Mouse (Mus musculus) gastrocnemius, adult 2 months (tissue): ENCODE data around the gene Ap1g1. TPM values are rescaled to one million over a fixed set of nuclear protein-coding genes. Genes with fewer than 3 reads are reported as not detected.
"Not testable (repeated sequence)": the region's sequence is repeated elsewhere in the genome, so short reads cannot be mapped to it uniquely, and the experiment has no call there.

Experiments
- DNase-seq: peaks from one replicate; pipeline ENCODE4 v3.0.0; 2022
- H3K27ac ChIP-seq: fragments of 200-600 bp; 2 replicates; pipeline ENCODE4 v1.8.1; 2022; ENCODE audit warnings: mild to moderate bottlenecking
- H3K4me3 ChIP-seq: fragments of 200-600 bp; 2 replicates; pipeline ENCODE4 v1.8.1; 2022; ENCODE audit warnings: mild to moderate bottlenecking, moderate library complexity
- CTCF ChIP-seq: fragments of 200-600 bp; IDR thresholded peaks from 2 replicates; pipeline ENCODE4 v1.8.1; 2022; ENCODE audit warnings: antibody characterized with exemption, mild to moderate bottlenecking, moderate library complexity
- intact Hi-C: fragments of 180-260 bp; cut with DNase I; formaldehyde crosslinking; loops from one replicate; pipeline ENCODE4 v1.15.1; 2025
- long read RNA-seq, 2 experiments: library from polyadenylated mRNA; stranded (forward); transcript quantifications; one replicate each; pipeline ENCODE4 v2.0.0; 2021
- total RNA-seq, 2 experiments: library from RNA; stranded (reverse); gene quantifications; 2 replicates each; pipeline ENCODE4 v1.2.3; 2021

Gene Ap1g1
- total RNA-seq: 10 to 100 TPM; 39.9 to 40.0 TPM
- long read RNA-seq, experiment 1, transcript Ap1g1-201 (23 exons, 3,692 nt): major isoform, 14 of 25 reads
- long read RNA-seq, experiment 1, partial matches to known transcripts: 3 of 25 reads
- long read RNA-seq, experiment 1, other reads (novel, unspliced or antisense): 8 of 25 reads
- long read RNA-seq, experiment 2, transcript Ap1g1-201 (23 exons, 3,692 nt): major isoform, 10 of 23 reads
- long read RNA-seq, experiment 2, partial matches to known transcripts: 3 of 23 reads
- long read RNA-seq, experiment 2, other reads (novel, unspliced or antisense): 8 of 23 reads

DNA sequence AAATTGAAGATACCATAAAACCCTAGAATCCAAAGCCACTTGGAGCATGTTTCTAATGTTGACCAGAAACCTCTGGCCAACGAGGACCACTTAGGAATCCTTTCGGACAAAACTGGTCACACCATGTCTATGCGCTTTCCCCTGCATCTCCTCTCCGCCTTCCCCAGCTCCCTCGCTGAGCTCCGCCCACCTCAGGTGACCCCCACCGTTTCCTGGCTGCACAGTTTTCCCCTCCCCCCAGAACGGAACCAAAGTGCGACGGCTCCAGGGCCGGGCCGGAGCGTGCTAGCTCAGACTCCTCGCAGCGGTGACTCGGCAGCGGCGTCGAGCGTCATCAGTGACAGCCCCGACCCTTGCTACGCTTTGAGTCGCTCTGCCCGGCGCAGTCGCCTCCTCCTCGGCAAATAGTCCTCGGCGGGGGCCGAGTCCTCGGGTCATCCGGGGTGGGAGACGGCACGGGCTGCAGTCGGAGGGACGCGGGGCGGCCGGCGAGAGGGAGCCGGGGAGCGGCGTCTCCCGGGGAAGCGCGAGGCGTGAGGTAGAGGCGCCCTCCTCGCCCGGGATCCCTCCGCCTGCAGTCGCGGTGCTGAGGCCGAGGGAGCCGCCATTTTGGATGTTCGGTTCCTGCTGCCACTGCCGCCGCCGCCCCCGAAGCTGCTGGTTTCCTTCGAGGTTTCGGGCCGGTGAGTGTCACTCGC lies at the start of gene Ap1g1:
Gene Ap1g1, plus strand, starts transcription at position 275 of the 698 bp plus-strand sequence.
- intact Hi-C loops: loop anchor here (1.0 to 2.0 kb wide), 3 partner anchors 72 to 214 kb away; partner anchors contain the start of genes Dhodh, Dhx38 and Txnl4b
- peak; percentile 97 for DNase-seq
- peak within 1 kb of the TSS; percentile 99 for H3K27ac ChIP-seq
- no peak; the same call in 1 of the 2 replicates for TF ChIP-seq CTCF
- peak within 1 kb of the TSS; percentile 95 for H3K4me3 ChIP-seq

- intact Hi-C loops: no loop called here
- no peak overlapping the region for H3K4me3 ChIP-seq
- no peak for TF ChIP-seq CTCF
Measured at GRCm38 (mm10) chr8:109731012-109731411, 47.3 kb upstream of the Ap1g1 start.

DNA sequence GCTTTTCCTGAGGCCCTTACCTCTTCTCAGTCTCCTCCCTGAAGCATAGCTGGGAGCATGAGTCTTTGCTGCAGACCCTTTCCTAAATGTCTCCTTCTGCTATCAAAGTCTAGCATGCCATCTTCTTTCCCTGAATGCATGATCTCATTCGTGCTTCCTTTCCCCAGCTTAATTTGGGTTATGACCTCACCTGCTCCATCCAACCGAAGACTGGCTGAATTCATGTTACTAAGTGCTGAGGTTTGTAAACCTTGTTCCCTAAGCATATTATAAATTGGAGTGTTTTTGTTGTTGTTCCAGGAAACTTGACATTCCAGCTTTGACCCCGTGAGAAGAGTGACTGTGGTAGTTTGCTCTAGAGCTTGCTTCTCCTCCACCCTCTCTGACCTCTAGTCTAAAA lies 44.3 kb upstream of the Ap1g1 start:
- intact Hi-C loops: no loop called here
- no peak for TF ChIP-seq CTCF
- no peak overlapping the region for H3K4me3 ChIP-seq
- no peak overlapping the region for H3K27ac ChIP-seq
- DNase-seq: no peak

More at GRCm38 (mm10) chr8:109731012-109731411, 47.3 kb upstream of the Ap1g1 start:
- no peak for DNase-seq
- no peak overlapping the region for H3K27ac ChIP-seq

DNA sequence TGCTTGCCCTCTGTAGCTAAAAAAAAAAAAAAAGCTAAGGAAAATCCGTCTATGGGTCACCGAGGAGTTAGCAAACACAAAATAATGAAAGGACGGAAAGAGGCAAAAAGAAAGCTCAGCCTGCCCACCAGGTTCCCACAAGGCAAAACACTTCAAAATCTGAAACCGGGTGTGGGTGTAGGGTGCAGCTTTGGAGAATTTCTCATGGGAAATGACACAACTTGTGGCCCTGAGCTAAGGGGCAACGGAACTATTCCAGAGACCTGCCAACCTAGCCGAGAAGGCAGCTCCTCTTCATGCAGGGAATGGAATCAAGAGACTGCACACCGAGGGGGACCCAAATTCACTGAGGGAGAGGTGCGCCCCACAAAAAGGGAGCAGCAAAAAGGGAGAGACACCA lies 41.5 kb upstream of the Ap1g1 start:
- intact Hi-C loops: no loop called here
- no peak for DNase-seq
- peak overlapping the region; percentile 93 for H3K4me3 ChIP-seq
- TF ChIP-seq CTCF: no peak
- peak overlapping the region; percentile 92 for H3K27ac ChIP-seq

GRCm38 (mm10) chr8:109737237-109738048 lies 40.9 kb upstream of the Ap1g1 start, which contains the start of gene Atxn1l:
Gene Atxn1l (minus strand): TSS chr8:109737739.
- intact Hi-C loops: no loop called here
- peak; percentile 59 for TF ChIP-seq CTCF
- H3K27ac ChIP-seq: peak within 1 kb of the TSS; percentile 92
- peak; percentile 91 for DNase-seq
- peak within 1 kb of the TSS; percentile 93 for H3K4me3 ChIP-seq

- Histone ChIP-seq H3K27ac (peak overlapping the region; percentile 92), H3K4me3 (peak overlapping the region; percentile 93)
- no peak for DNase-seq
- intact Hi-C loops: no loop called here
- TF ChIP-seq CTCF: no peak
Measured at GRCm38 (mm10) chr8:109738049-109738380, 40.3 kb upstream of the Ap1g1 start.

- no peak for TF ChIP-seq CTCF
- intact Hi-C loops: no loop called here
- no peak overlapping the region for H3K4me3 ChIP-seq
- H3K27ac ChIP-seq: no peak overlapping the region
- no peak for DNase-seq
Measured at GRCm38 (mm10) chr8:109747468-109748199, 30.7 kb upstream of the Ap1g1 start.

DNA sequence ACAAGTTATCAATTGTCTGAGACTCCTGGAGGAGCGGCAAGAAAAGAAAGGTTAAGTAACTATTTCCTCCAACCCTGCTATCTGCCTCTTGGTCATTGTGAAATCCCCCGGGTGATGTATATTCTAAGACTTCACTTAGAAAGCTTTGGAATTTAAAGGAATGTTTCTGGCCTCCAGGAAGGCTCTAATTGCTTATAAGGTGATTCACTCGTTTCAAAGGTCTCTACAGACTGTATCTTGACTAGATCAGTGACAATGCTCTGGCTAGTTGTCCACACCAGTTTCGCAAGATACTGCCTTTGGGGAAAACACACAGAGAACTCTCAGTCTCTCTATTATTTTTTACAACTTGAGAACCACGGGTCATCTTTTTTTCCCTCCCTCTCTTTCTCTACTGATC lies 28.1 kb upstream of the Ap1g1 start:
- intact Hi-C loops: no loop called here

GRCm38 (mm10) chr8:109750699-109751098 lies 27.7 kb upstream of the Ap1g1 start:
- intact Hi-C loops: no loop called here
- H3K27ac ChIP-seq: no peak overlapping the region
- no peak overlapping the region for H3K4me3 ChIP-seq
- TF ChIP-seq CTCF: no peak
- DNase-seq: no peak

More for the DNA sequence above, 28.1 kb upstream of the Ap1g1 start:
- DNase-seq: no peak
- no peak for TF ChIP-seq CTCF
- Histone ChIP-seq H3K27ac (no peak overlapping the region), H3K4me3 (no peak overlapping the region)

GRCm38 (mm10) chr8:109751731-109752485 lies 26.4 kb upstream of the Ap1g1 start:
- Histone ChIP-seq H3K27ac (no peak overlapping the region), H3K4me3 (no peak overlapping the region)
- intact Hi-C loops: no loop called here
- no peak for TF ChIP-seq CTCF
- no peak for DNase-seq

DNA sequence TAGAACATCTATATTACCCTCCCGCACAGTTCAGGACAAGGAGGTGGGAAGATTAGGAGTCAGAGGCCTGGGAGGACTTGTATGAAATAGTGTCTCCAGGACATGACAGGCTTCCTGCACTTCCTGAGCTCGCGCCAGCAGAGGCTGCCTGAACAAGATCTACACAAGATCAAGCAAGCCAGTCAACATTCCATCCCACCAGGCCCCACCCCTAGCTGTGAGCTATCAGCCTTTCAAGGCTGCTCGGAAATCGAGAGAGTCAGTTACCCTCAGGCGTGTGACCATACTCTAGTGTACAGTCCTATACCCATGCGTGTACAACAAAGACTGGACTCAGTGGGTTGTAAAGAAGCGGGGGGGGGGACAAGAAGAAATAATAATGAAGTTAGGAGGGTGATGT lies 23.7 kb upstream of the Ap1g1 start:
- Histone ChIP-seq H3K27ac (no peak overlapping the region), H3K4me3 (no peak overlapping the region)
- intact Hi-C loops: no loop called here
- DNase-seq: no peak
- no peak for TF ChIP-seq CTCF

- intact Hi-C loops: not testable (repeated sequence)
Measured at GRCm38 (mm10) chr8:109755554-109755953, 22.8 kb upstream of the Ap1g1 start.

More at GRCm38 (mm10) chr8:109755554-109755953, 22.8 kb upstream of the Ap1g1 start:
- not testable (repeated sequence) for H3K4me3 ChIP-seq, DNase-seq, H3K27ac ChIP-seq
